Mouse (Mus musculus) limb, embryonic 12.5 days (tissue): ENCODE measurements around the gene Vta1. TPM values are rescaled to one million over a fixed set of nuclear protein-coding genes. Genes with fewer than 3 reads are reported as not detected.

ENCODE experiments used
- ATAC-seq: fragments of 200-750 bp; cut with Nextera tagmentation; 2 replicates; pipeline ENCODE4 v1.8.0; 2017; ENCODE audit warnings: low read depth, moderate TSS enrichment; ENCODE audit not compliant: insufficient number of reproducible peaks, insufficient read depth, low FRiP score, low TSS enrichment
- H3K27ac ChIP-seq: fragments of 300-500 bp; sonication (generic); 2 replicates; pipeline ENCODE4 v1.5.1; 2016; ENCODE audit warnings: mild to moderate bottlenecking, moderate library complexity
- H3K27me3 ChIP-seq: fragments of 300-500 bp; sonication (generic); 2 replicates; pipeline ENCODE4 v1.6.1; 2016; ENCODE audit warnings: mild to moderate bottlenecking, moderate library complexity
- H3K36me3 ChIP-seq: fragments of 300-500 bp; sonication (generic); 2 replicates; pipeline ENCODE4 v1.6.1; 2016; ENCODE audit warnings: mild to moderate bottlenecking, moderate library complexity
- H3K4me1 ChIP-seq: fragments of 300-500 bp; sonication (generic); replicated peaks from 2 replicates; pipeline ENCODE4 v1.6.1; 2016
- H3K4me2 ChIP-seq: fragments of 300-500 bp; sonication (generic); 2 replicates; pipeline ENCODE4 v1.6.1; 2016; ENCODE audit warnings: mild to moderate bottlenecking, moderate library complexity
- H3K4me3 ChIP-seq: fragments of 300-500 bp; sonication (generic); replicated peaks from 2 replicates; pipeline ENCODE4 v1.5.1; 2016; ENCODE audit warnings: mild to moderate bottlenecking
- H3K9ac ChIP-seq: fragments of 300-500 bp; sonication (generic); replicated peaks from 2 replicates; pipeline ENCODE4 v1.6.1; 2016; ENCODE audit warnings: mild to moderate bottlenecking, moderate library complexity
- H3K9me3 ChIP-seq: fragments of 300-500 bp; sonication (generic); 2 replicates; pipeline ENCODE4 v1.6.1; 2016; ENCODE audit warnings: mild to moderate bottlenecking, moderate library complexity
- WGBS: fragments of 180-500 bp; shearing (Covaris S2); methylation state at CpG from one replicate; pipeline ENCODE4 v1.1.7; 2016; 5-methylcytosine and 5-hydroxymethylcytosine counted together
- polyA plus RNA-seq: library from polyadenylated mRNA; unstranded; fragments of >200 nt; fragmentation: Nextera tagmentation; extraction: Ambion mirVana; gene quantifications from 2 replicates; pipeline ENCODE4 v1.2.1, GENCODE M21; 2016

Vta1 gene
- polyA plus RNA-seq, 1 experiment from 2014 or later = 96.5 TPM

- no peaks in the 10 kb centered on the region for H3K27me3 ChIP-seq
- ATAC-seq = no peak
- H3K36me3 ChIP-seq = no peaks in the 10 kb centered on the region
- H3K4me1 ChIP-seq = no peaks in the 10 kb centered on the region
- no peaks in the 10 kb centered on the region for H3K9me3 ChIP-seq
- WGBS = 87% methylated on average over 1 of the region's 1 CpGs
- no peak overlapping the region for H3K27ac ChIP-seq
- H3K9ac ChIP-seq = no peak overlapping the region
- H3K4me3 ChIP-seq = no peak overlapping the region
- H3K4me2 ChIP-seq = no peak overlapping the region
Measured at GRCm38 (mm10) chr10:14639635-14640034, 65.7 kb downstream of the Vta1 start.

- Histone ChIP-seq H3K4me3 (no peak overlapping the region), H3K36me3 (no peaks in the 10 kb centered on the region), H3K4me2 (no peak overlapping the region), H3K9me3 (no peaks in the 10 kb centered on the region), H3K4me1 (no peaks in the 10 kb centered on the region), H3K9ac (no peak overlapping the region), H3K27ac (no peak overlapping the region), H3K27me3 (no peaks in the 10 kb centered on the region)
- ATAC-seq = no peak
- 84% methylated on average over 4 of the region's 4 CpGs for WGBS
Measured at GRCm38 (mm10) chr10:14639043-14639442, 66.3 kb downstream of the Vta1 start.

DNA sequence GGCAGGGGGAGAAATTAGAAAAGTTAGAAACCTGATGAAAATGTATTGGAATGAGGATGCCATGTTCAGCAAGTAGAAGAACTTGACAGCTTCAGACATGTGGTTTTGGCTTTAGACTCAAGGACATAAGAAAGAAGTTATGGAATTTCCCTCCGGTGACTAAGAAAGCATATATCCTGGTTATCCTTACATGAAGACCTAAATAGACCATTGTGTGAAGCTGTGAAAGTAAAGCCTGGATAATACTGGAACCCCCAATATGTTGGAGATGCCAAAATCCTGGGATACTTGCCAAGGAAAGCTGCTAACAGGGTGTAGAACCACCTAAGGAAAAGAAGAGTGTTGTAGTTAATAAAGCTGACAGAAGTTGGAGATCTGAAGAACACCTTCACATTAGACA, 79.7 kb downstream of the Vta1 start:
- WGBS = 98% methylated on average over 1 of the region's 1 CpGs
- Histone ChIP-seq H3K27ac (no peak overlapping the region), H3K4me1 (no peaks in the 10 kb centered on the region), H3K4me2 (no peak overlapping the region), H3K9me3 (no peaks in the 10 kb centered on the region), H3K4me3 (no peak overlapping the region), H3K36me3 (no peaks in the 10 kb centered on the region), H3K27me3 (no peaks in the 10 kb centered on the region), H3K9ac (no peak overlapping the region)
- no peak for ATAC-seq

DNA sequence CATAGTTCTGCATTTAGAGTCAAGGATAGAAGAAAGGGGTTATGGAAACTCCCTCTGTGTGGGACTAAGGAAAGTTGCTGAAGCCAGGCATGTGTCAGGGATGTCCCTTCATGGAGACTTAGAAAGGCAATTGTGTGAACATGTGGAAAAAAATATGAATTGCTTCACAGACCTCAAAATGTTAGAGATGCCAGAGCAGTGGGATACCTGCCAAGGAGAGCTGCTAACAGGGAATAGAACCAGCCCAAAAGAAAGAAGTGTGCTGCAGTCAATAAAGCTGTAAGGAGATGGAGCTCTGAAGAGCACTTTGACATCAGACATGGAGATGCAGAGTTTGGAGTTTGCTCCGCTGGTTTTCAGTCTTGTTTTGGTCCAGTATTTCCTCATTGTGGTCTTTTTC, 86.2 kb downstream of the Vta1 start:
- Histone ChIP-seq H3K4me3 (no peak overlapping the region), H3K27me3 (no peaks in the 10 kb centered on the region), H3K36me3 (no peaks in the 10 kb centered on the region), H3K9me3 (no peaks in the 10 kb centered on the region), H3K4me2 (no peak overlapping the region), H3K4me1 (no peaks in the 10 kb centered on the region), H3K9ac (no peak overlapping the region), H3K27ac (no peak overlapping the region)
- no peak for ATAC-seq
- 90% methylated on average over 1 of the region's 1 CpGs for WGBS

DNA sequence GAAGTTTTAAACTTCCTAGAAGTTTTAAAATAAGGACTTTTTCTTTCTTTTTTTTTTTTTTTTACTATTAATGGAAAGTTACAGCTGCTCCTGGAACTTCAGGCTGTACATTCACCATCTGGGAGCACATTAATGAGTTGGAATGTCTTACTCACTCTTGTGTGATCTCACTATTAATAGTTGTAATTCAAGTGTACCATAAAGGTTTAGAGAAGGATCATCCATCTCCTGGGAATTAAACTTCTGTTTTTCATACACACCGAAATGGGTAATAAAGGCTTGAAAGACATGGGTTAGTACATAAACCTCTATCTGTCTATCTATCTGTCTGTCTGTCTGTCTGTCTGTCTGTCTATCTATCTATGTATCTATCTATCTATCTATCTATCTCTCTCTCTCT, 87.1 kb downstream of the Vta1 start:
- Histone ChIP-seq H3K27ac (no peak overlapping the region), H3K4me3 (no peak overlapping the region), H3K9ac (no peak overlapping the region), H3K9me3 (peaks cover 8% of the 10 kb centered on the region; the same call in 1 of the 2 replicates), H3K27me3 (no peaks in the 10 kb centered on the region), H3K4me2 (no peak overlapping the region), H3K36me3 (no peaks in the 10 kb centered on the region), H3K4me1 (no peaks in the 10 kb centered on the region)
- no peak for ATAC-seq
- 92% methylated on average over 1 of the region's 1 CpGs for WGBS

DNA sequence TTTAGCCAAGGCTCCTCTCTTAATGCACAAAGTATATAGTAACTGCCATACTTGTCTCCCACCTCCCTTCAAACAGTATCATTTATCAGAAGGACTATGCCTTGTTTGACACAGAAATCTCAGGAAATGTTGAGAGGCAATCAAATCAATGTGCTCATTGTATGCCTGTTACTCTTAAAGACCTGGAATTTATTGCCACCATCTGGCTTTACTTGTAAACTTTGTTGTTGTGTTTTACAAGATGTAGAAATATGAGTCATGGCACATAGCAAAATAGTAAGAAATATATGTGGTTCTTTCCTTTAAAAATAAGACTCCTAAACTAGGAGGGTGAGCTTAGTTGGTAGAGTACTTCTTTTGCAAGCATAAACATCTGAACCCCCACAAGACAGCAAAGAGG, 89.9 kb downstream of the Vta1 start:
- peak overlapping the region; percentile 67 for H3K27ac ChIP-seq

GRCm38 (mm10) chr10:14607597-14607996, 97.8 kb downstream of the Vta1 start:
- Histone ChIP-seq H3K4me3 (no peak overlapping the region), H3K9ac (no peak overlapping the region), H3K27me3 (no peaks in the 10 kb centered on the region), H3K4me2 (no peak overlapping the region), H3K9me3 (no peaks in the 10 kb centered on the region), H3K27ac (no peak overlapping the region), H3K4me1 (no peaks in the 10 kb centered on the region), H3K36me3 (no peaks in the 10 kb centered on the region)
- ATAC-seq = no peak
- WGBS = 91% methylated on average over 5 of the region's 5 CpGs

More for the DNA sequence above, 89.9 kb downstream of the Vta1 start:
- Histone ChIP-seq H3K27me3 (no peaks in the 10 kb centered on the region), H3K36me3 (no peaks in the 10 kb centered on the region), H3K4me1 (no peaks in the 10 kb centered on the region), H3K9ac (no peak overlapping the region), H3K4me3 (no peak overlapping the region), H3K9me3 (peaks cover 8% of the 10 kb centered on the region; the same call in 1 of the 2 replicates), H3K4me2 (no peak overlapping the region)
- no peak for ATAC-seq

Other genes with a start within 250 kb of the Vta1 start
- gene Adgrg6, start 159.9 kb downstream of the Vta1 start, polyA plus RNA-seq = 3.4 and 4.1 TPM in 2 replicates
- gene Nmbr, start within 50 bp of the Vta1 start, polyA plus RNA-seq = 0.26 and 0.40 TPM in 2 replicates
- gene Gje1, start 12.7 kb upstream of the Vta1 start, polyA plus RNA-seq = not detected in 2 replicates